Mouse (Mus musculus): ENCODE results near the gene Kcnk6.

GRCm38 (mm10) chr7:29265636-29266035, 33.3 kb upstream of the Kcnk6 start:
- no peak for TF ChIP-seq CTCF (IDR thresholded peaks at IDR 0.05; ENCODE audit: low read depth, low read length)
- TF ChIP-seq POLR2A (IDR thresholded peaks at IDR 0.05; ENCODE audit: extremely low read depth, insufficient read depth, low read length): no peak
